Mouse (Mus musculus) left cerebral cortex, postnatal 4 days (tissue): ENCODE data around the gene Igfn1. TPM values are rescaled to one million over a fixed set of nuclear protein-coding genes. Genes with fewer than 3 reads are reported as not detected.
A peak's percentile ranks its signal among the peaks of the same experiment; 100 is the strongest.

Source experiments
- DNase-seq: peaks from one replicate; pipeline ENCODE4 v3.0.0-alpha.2; 2022
- intact Hi-C: fragments of 180-260 bp; cut with DNase I; formaldehyde crosslinking; loops from one replicate; pipeline ENCODE4 v1.15.1; 2025
- total RNA-seq, 2 experiments: library from RNA; stranded (reverse); gene quantifications; 2 replicates each; pipeline ENCODE4 v1.2.3; 2021

Igfn1 gene
- total RNA-seq, 2 experiments from 2014 or later: 0.08 to 0.10 TPM

DNA sequence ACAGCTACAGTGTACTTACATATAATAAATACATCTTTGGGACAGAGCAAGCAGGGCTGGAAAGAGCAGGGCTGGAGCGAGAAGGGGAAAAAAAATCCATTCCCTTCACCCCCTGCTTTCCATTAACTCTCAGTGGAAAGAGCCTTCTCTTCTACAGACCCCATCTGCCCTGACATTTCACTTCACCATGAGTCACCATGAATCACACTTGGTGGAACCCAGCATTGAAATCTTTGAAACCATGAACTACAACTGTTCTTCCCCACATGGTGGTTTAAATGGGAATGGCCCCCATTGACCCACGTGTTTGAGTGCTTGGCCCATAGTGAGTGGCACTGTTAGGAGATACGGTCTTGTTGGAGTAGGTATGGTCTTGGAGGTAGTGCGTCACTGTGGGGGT is 4.1 kb upstream of the Igfn1 start:
- DNase-seq: no peak
- intact Hi-C loops: no loop called here

DNA sequence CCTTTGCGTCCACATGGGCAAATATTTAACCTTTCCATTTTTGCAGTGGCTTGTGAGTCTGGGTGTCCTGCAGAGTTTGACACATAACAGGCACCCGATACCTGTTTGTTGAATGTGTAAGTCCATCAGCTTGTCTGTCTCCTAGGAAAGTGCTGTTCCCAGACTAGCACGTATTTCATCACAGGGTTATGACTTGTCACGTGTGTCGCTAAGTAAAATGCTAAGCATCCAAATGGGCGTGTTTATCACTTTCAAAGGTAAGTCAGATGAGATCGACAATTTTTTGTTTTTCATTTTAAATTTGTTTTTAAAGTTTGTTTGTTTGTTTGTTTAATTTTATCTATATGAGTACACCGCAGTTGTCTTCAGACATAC is 2.0 kb upstream of the Igfn1 start:
- no peak for DNase-seq
- intact Hi-C loops: no loop called here

DNA sequence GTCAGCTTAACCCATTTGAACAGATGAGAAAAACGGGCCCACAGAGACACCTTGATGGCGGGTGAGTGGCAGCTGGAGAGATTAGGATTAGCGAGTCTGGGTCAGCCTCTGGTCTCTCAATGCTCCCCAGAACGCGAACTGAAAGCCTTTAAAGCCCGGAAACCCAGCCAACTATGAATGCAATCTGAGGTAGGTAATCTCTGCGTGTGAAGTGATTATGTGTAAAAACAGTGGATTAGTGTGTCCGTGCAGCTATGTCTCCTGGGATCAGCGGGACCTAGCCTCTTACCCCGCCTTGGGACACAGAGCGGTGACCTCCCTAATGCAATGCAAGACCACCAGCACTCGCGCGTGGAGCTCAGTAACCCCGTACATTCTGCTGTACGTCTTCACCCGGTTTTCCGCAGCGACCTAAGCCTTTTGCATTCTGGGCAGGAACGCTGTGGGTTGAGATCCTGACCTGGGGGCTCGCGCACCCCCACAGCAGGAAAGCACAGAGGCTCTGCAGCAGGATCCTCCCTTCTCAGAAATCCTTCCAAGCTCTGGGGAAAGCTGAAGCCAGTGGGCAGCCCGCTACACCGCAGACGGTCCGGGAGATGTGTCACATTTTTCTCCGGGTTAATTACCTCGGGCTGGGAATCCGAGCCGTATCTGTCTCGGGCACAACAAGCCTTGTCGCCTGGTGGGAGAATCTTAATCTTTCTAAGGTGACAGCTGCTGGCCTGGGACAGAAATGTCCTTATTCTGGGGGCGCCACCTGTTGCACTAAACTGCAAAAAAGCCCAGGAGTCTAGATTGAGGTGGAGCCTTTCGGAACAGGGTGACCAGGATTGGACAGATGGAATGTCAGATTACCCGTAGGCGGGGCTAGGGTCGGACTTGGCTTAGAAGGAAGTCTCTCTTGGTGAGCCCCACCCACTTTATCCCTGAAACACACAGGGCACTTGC is 1.3 kb upstream of the Igfn1 start, which contains the start of gene Tmem9:
Gene Tmem9 (plus strand): TSS at position 940 of the 948 bp plus-strand sequence.
- intact Hi-C loops: no loop called here
- peak; percentile 67 for DNase-seq

DNA sequence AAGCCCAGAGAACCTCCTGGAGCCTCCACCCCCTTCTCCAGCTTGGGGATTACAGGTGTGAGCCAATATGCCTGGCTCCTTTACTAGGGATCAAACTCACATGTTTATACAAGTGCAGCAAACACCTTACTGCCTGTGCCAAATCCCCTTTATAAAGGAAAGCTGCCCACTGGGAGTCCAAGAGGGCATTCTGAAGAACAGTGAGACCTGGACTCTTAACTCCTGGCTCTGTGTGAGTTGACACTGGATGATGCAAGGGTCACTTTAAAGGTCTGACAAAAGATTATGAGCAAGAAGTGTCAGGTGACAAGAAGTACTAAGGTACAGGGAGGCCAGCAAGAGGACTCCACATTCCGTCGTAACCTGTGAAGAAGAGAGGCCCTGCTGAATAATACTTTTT is 4.7 kb downstream of the Igfn1 start:
- intact Hi-C loops: no loop called here
- no peak for DNase-seq

DNA sequence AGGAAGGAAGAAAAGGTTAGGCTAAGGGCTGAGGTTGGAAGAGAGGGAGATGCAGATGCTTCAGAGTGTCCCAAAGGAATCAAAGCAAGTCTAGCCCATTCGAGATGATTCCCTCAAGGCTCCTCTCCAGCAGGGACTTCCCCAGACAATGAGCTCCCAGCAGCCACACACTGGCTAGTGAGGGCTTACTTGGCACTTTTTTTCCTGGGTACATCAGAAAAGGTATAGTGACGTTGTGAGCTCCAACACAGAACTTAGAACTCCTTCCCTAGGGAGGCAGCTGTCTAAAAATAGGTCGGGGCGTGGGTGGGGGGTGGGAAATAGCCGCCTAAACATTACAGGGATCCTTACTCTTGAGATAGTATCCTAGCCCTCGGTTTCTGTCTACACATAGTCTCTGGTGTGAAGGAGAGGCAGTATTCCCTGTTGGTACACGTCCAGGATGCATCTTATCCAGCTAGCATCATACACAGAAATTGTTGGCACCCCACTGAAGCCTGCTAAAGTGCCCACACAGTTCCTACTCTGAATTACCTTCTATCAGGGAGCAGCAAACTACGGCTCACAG is 6.3 kb downstream of the Igfn1 start:
- no peak for DNase-seq
- intact Hi-C loops: no loop called here

DNA sequence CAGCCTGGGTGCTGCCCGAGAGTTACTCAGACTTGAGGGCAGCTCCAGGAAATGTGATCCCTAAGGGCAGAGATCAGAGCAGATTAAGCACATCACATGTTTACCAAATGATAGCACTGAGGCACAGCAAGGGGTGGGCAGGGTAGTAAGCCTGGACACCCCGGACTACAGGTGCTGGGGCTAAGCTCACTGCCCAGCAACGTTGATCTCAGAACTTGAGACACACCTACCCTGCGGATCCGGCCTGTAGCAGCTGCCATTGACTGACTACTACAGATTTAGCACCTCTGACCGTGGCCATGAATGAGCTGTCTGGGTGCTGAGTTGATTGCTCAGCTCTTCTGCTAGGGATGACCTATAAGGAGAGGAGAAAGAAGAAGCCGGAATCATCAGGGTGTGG is 8.6 kb downstream of the Igfn1 start:
- DNase-seq: no peak
- intact Hi-C loops: no loop called here

DNA sequence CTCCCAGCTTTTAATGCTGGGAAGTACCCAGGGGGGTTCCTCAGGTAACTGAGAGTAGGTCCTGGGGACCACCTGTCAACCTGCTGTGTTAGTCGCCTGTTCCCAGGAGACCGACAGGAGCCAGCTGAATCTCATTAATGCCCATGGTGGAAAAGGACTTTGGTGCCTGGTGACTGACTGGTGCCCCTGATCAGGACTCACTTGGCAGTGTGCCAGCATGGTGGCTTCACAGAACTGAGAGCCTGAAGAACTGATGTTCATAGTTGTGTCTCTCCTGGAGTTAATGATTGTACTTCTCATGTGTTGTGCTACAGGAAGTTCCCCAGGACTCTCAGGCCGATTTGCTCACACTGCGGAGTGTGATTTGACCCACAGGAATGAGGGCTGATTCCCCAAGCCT is 12.7 kb downstream of the Igfn1 start:
- intact Hi-C loops: no loop called here

DNA sequence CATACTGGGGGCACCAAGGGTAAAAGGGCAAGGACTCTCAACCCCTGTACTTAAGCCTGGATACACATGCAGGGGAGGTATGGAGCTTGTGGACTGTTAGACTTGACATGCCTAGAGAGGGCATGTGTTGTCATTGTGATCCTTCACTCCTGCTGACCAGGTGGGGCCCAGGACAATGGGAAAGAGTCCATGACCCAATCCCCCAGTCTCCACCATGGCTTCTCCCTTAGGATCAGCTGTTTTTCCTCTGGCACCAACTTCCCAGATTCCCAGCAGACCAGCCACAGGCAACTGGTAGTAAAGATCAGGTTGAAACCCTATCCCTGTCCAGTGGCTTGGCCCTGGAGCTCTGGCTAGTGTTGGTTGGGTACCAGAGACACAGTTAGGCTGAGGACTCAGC is 16.3 kb downstream of the Igfn1 start:
- DNase-seq: no peak
- intact Hi-C loops: no loop called here

More for the DNA sequence above, 12.7 kb downstream of the Igfn1 start:
- DNase-seq: no peak

DNA sequence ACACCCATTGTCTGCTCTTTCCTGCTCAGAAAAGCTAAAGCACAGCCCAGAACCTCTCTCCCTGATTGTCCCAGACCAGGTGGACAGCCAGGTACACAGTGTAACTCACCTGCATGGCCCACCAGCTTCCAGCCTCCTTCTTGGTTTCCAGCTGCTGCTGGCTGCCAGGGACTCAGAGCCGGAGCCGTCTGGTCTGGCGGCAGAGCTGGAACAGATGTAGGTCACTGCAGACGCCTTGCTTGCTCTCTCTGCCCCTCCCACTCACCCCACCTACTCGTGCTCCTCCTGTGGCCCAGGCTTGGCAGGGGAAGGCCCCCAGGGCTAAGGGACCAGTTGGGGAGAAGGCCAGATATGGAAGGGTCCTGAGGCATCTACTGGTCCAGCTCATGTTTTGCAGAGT is 22.0 kb downstream of the Igfn1 start:
- no peak for DNase-seq
- intact Hi-C loops: no loop called here

DNA sequence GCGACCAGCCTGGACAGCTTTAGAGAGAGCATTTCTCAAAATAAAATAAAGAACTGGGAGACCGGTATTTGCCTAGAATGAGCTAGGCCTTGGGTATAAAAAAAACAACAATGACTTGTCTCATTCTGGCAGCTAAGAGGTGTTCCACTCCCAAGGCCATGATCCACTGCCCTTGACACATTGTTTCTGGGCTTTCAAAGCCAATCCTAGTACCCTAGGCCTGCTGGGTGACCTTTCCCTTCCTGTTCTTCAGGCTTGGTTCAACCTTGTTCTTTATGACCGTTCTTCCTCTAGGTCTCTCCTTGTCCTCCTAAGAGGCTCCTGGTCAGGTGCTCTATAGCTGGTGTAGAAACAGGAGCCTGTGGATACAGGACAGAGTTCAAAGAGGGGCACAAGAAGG is 33.6 kb downstream of the Igfn1 start:
- no peak for DNase-seq
- intact Hi-C loops: no loop called here

DNA sequence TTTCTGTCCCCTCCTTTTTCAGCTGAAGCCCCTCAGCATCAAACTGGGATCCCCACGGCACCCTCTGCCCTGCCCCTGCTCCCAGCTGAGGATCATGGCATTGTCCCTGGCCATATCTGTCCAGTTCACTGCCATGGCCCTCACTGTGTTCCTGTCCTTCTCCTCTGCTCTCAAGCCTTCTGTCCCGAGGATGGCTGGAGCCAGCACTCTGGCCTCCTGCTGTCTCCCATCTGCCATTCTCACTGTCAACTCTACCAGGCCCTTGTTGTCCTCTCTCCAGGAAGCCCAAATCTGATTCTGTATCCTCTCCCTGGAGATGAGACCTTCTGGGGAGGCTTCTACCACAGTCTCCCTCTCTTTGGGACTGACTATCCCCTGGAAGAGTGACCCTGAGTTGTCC is 35.7 kb downstream of the Igfn1 start:
- DNase-seq: no peak
- intact Hi-C loops: no loop called here

DNA sequence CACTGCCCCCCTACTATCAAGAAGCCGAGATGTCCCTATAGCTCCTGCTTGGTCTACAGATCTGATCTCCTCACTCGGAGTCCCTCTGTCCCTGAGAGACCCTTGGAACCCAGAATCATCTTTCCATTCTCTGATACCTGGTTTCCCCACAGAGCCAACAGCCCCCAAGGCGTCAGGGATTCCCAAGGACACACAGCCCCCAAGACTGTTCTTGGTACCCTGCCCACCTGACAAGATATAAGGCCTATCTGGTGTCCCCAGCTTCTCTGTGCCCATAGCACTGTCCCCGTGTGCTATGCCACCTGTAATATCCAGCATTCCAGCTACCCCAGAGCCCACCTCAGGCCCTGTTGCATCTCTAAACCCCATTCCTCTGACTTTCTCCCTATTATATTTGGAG is 38.4 kb downstream of the Igfn1 start:
- DNase-seq: no peak
- intact Hi-C loops: no loop called here

DNA sequence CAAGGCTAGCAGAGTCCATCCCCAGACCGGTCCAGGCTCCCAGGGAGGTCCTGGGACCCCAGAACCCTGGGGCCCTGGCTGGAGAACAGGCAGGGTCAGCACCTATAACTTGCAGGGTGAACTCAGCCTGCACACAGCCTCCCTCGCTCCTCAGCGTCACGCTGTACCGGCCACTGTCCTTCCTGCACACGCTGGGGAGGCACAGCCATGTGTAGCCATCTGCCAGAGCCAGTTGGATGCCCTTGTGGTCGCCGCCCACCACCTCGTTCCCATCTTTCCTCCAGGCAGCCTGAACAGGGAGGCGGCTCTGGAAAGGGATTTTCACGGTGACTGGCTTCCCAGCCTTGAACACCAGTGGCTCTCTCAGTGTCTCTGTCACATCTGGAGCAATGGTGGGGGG is 41.6 kb downstream of the Igfn1 start:
- intact Hi-C loops: no loop called here
- DNase-seq: peak; percentile 25

DNA sequence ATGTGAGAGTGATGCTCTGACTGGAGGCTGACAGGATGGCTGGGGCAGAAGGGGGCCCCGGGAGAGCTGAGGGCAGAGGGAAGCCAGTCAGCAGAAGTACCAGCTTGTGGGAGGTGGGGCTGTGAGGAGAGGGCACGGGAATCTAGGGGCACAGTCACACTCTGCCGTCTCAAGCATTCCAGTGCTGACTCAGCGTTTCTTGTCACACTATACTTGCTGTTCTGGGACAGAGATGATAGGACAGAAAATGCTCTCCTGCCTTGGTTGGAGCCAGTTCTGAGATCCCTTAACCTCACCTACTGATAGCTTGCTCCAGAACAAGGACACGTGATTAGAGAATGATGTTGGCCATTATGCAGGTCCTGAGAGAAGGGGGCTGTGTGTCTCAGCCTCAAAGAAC is 43.0 kb downstream of the Igfn1 start:
- intact Hi-C loops: no loop called here
- no peak for DNase-seq

DNA sequence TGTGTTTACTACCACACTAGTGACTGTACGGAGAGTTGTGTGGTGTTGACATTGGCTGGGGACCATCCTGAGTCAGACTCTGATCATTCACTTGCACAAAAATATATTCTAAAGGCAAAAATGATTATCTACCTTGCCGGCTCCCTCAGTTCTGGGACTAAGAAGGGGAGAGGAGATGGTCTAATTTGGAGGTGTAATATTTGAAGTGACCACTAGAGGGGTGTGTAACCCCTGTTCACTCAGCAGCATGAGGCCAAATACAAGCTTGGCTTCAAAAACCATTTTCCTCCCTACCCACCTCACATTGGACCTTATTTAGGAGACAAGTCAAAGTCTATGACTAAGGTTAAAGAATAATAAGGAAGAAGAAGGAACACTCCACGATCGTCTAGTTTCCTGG is 47.7 kb downstream of the Igfn1 start:
- intact Hi-C loops: no loop called here
- DNase-seq: no peak

DNA sequence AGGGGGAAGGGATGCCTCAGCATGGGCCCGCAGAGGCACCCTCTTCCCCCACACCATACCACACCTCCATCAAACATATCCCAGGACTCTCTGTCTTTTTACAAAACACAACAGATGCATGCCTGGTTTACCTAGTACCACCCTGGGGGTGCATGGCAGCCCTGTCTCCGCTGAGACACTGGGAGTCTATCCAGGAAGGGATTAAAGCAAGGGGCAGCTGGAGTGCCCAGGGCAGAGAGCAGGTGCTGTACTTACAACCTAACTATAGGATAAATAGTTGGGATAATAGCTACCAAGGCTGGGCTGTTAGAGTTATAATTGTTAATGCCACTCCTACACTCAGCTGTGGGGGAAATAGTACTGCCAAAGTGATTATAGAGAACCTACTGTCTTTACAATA is 57.3 kb downstream of the Igfn1 start:
- intact Hi-C loops: loop anchor here (10.0 kb wide), 1 partner anchor 224 kb away; the partner anchor contains the start of gene Csrp1

DNA sequence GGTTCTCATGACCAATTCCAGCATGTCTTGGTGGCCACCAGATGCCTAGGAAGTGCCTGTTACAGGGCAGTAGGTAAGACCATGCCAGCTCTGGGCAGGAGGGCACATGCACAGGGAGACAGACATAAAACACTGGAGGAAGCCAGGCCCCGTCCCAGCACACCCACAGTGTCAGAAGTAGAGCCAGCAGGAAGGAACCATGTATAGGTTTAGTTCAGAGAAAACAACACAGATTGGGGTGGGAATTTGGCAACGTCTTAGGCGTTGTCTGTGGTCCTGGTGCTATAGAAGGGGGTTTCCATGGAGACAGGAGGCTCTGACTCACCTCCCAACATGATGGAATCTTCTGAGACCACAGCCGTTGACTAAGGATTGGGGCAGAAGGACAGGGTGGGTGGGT is 59.9 kb downstream of the Igfn1 start:
- peak; percentile 31 for DNase-seq
- intact Hi-C loops: loop anchor here (10.0 kb wide), 1 partner anchor 221 kb away; the partner anchor contains the start of gene Csrp1

More for the DNA sequence above, 57.3 kb downstream of the Igfn1 start:
- DNase-seq: no peak

DNA sequence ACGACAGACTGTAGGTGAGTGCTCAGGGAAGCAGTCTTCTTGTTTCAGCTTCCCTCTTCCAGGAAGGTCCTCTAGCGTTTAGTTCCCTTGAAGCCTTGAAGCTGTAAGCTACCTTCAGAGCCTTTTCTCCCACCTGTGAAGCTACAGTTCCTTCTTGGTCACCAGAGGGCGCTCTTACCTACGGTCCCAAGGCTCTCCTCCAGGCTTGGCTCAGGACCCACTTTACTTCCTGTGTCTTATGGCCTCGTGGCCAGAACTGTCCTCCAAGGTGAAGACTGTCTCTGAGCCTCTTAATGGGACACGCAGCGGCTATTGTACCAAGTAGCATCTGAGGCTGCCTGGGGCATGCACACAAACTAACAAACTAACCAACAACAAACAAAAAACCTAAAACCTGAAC is 60.4 kb downstream of the Igfn1 start:
- intact Hi-C loops: loop anchor here (2.0 to 10.0 kb wide), 2 partner anchors 81 to 221 kb away; partner anchors contain the start of gene Csrp1
- DNase-seq: peak; percentile 61

DNA sequence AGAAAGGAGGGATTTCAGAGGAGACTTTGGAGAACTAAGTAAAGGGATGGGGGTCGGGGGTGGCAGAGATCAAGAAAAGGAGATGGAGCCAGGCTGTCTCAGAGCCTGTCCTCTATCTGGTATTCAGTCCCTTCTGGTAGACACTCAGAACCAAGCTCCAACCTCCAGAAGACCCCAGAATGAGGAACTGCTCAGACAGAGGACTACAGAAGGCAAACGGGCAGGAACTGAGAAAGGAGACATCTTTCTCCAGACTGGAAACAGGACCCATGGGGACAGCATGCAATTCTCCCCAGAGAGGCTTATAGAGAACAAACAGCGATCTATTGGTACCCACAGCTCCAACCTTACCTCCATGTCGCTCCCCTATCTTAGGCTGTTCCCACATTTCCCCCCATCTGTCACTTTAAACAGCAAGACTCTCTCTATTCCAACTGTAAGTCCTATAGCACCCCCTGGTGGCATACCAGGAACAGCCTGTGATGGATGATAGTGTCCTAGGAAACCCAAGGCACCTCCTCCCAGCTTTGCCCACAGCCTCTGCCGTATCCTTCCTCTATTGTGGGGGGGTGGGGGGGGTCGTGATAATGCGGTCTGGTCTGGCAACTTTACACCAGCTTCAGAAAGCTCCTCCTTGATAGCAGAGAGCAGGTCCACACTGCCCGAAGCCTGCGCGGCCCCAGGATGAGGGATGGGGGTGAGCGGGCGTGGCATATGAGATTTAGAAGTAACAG is 61.4 kb downstream of the Igfn1 start:
- peak; percentile 89 for DNase-seq
- intact Hi-C loops: loop anchor here (2.0 to 10.0 kb wide), 2 partner anchors 80 to 220 kb away; partner anchors contain the start of gene Csrp1

DNA sequence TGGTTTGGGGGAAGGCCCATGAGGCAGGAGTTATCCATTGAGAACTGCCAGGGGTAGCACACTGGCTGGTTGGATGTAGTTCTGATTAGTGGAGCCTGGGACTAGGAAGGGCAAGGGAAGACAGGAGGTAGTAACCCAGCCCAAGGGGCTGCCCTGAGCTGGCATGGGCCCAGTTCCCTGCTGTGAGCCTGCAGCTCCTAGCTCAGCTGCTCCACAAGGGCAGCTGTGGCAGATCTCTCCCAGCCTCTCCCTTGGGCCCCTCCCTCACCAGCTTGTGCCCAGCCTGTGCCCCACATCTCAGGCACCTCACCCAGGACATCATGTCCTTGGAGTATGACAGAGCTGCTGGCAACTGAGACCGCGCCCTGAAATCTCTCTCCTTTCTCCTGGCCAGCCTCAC is 62.4 kb downstream of the Igfn1 start:
- DNase-seq: peak; percentile 64
- intact Hi-C loops: loop anchor here (2.0 to 10.0 kb wide), 2 partner anchors 79 to 219 kb away; partner anchors contain the start of gene Csrp1

DNA sequence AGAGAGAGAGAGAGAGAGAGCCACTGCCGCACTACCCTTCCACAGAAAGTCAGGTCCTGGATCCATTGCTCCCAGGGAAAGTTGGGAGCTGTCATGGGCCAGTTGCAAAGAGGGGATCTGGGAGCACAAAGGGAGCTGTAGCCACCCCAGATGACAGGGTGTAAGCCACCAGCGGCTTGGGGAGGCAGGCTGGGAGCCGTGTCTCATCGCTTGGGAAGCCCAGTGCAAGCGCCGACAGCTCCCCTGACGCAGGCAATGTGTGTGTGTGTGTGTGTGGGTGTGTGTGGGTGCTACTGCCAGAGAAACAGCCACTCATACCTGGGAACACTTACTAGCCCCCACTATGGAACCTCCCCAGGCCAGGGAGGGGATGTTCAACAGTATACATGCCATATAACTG is 64.0 kb downstream of the Igfn1 start:
- no peak for DNase-seq
- intact Hi-C loops: loop anchor here (10.0 kb wide), 1 partner anchor 217 kb away; the partner anchor contains the start of gene Csrp1
